Mouse (Mus musculus): ENCODE measurements around the gene Fam131b. TPM values are rescaled to one million over a fixed set of nuclear protein-coding genes. Genes with fewer than 3 reads are reported as not detected.
A peak's percentile ranks its signal among the peaks of the same experiment; 100 is the strongest.

Fam131b gene
- polyA plus RNA-seq, 1 experiment = 0.05 TPM

GRCm38 (mm10) chr6:42326509-42326908, 2.1 kb upstream of the Fam131b start:
- no peak for DNase-seq
- H3K4me3 ChIP-seq (ENCODE audit: insufficient read depth, low read depth, low read length) = no peak overlapping the region
- TF ChIP-seq CTCF (conservative IDR thresholded peaks at IDR 0.05; ENCODE audit: insufficient read depth, insufficient read length, low read depth, low read length) = no peak
- no peak for TF ChIP-seq POLR2A (IDR thresholded peaks at IDR 0.05; ENCODE audit: low read depth, low read length)
- 93% methylated on average over 3 of the region's 3 CpGs for WGBS
- no peaks in the 10 kb centered on the region for H3K36me3 ChIP-seq (ENCODE audit: control insufficient read depth, insufficient read depth, low read length)
- H3K4me1 ChIP-seq (ENCODE audit: control insufficient read depth, insufficient read depth, low read length) = no peaks in the 10 kb centered on the region
- peaks cover 2% of the 10 kb centered on the region; the same call in 1 of the 2 replicates for H3K27me3 ChIP-seq (replicated peaks; ENCODE audit: control insufficient read depth, insufficient read depth, low read length)
- H3K27ac ChIP-seq (ENCODE audit: insufficient read depth, low read depth, low read length) = no peak overlapping the region

GRCm38 (mm10) chr6:42325268-42325609, 796 bp upstream of the Fam131b start:
- Histone ChIP-seq H3K4me3 (ENCODE audit: insufficient read depth, low read depth, low read length) (no peak overlapping the region), H3K27me3 (replicated peaks; ENCODE audit: control insufficient read depth, insufficient read depth, low read length) (peaks cover 2% of the 10 kb centered on the region; the same call in 1 of the 2 replicates), H3K36me3 (ENCODE audit: control insufficient read depth, insufficient read depth, low read length) (no peaks in the 10 kb centered on the region), H3K4me1 (ENCODE audit: control insufficient read depth, insufficient read depth, low read length) (no peaks in the 10 kb centered on the region), H3K27ac (ENCODE audit: insufficient read depth, low read depth, low read length) (no peak overlapping the region)
- TF ChIP-seq CTCF (conservative IDR thresholded peaks at IDR 0.05; ENCODE audit: insufficient read depth, insufficient read length, low read depth, low read length) (peak; percentile 78), POLR2A (IDR thresholded peaks at IDR 0.05; ENCODE audit: low read depth, low read length) (no peak)
- WGBS = 9% methylated on average over 7 of the region's 7 CpGs
- peak; percentile 72 for DNase-seq

- Histone ChIP-seq H3K27ac (ENCODE audit: insufficient read depth, low read depth, low read length) (no peak overlapping the region), H3K4me3 (ENCODE audit: insufficient read depth, low read depth, low read length) (peak overlapping the region; percentile 44; the same call in 1 of the 2 replicates), H3K36me3 (ENCODE audit: control insufficient read depth, insufficient read depth, low read length) (no peaks in the 10 kb centered on the region), H3K27me3 (replicated peaks; ENCODE audit: control insufficient read depth, insufficient read depth, low read length) (peaks cover 2% of the 10 kb centered on the region; the same call in 1 of the 2 replicates), H3K4me1 (ENCODE audit: control insufficient read depth, insufficient read depth, low read length) (no peaks in the 10 kb centered on the region)
- no peak for TF ChIP-seq CTCF (conservative IDR thresholded peaks at IDR 0.05; ENCODE audit: insufficient read depth, insufficient read length, low read depth, low read length)
- no peak for TF ChIP-seq POLR2A (IDR thresholded peaks at IDR 0.05; ENCODE audit: low read depth, low read length)
- 2% methylated on average over 17 of the region's 32 CpGs for WGBS
- DNase-seq = no peak
Observed at GRCm38 (mm10) chr6:42324067-42324481, 369 bp downstream of the Fam131b start.

GRCm38 (mm10) chr6:42323371-42324066, 924 bp downstream of the Fam131b start:
- Histone ChIP-seq H3K36me3 (ENCODE audit: control insufficient read depth, insufficient read depth, low read length) (no peaks in the 10 kb centered on the region), H3K27me3 (replicated peaks; ENCODE audit: control insufficient read depth, insufficient read depth, low read length) (peaks cover 2% of the 10 kb centered on the region; the same call in 1 of the 2 replicates), H3K4me1 (ENCODE audit: control insufficient read depth, insufficient read depth, low read length) (no peaks in the 10 kb centered on the region), H3K27ac (ENCODE audit: insufficient read depth, low read depth, low read length) (no peak overlapping the region), H3K4me3 (ENCODE audit: insufficient read depth, low read depth, low read length) (peak overlapping the region; percentile 44; the same call in 1 of the 2 replicates)
- DNase-seq = no peak
- 5% methylated on average over 28 of the region's 28 CpGs for WGBS
- TF ChIP-seq POLR2A (IDR thresholded peaks at IDR 0.05; ENCODE audit: low read depth, low read length) = no peak
- TF ChIP-seq CTCF (conservative IDR thresholded peaks at IDR 0.05; ENCODE audit: insufficient read depth, insufficient read length, low read depth, low read length) = no peak

GRCm38 (mm10) chr6:42318293-42318692, 6.2 kb downstream of the Fam131b start:
- H3K36me3 ChIP-seq (ENCODE audit: control insufficient read depth, insufficient read depth, low read length) = no peaks in the 10 kb centered on the region
- H3K4me1 ChIP-seq (ENCODE audit: control insufficient read depth, insufficient read depth, low read length) = no peaks in the 10 kb centered on the region
- TF ChIP-seq POLR2A (IDR thresholded peaks at IDR 0.05; ENCODE audit: low read depth, low read length) (no peak), CTCF (conservative IDR thresholded peaks at IDR 0.05; ENCODE audit: insufficient read depth, insufficient read length, low read depth, low read length) (no peak)
- H3K27me3 ChIP-seq (replicated peaks; ENCODE audit: control insufficient read depth, insufficient read depth, low read length) = no peaks in the 10 kb centered on the region
- DNase-seq = no peak
- no peak overlapping the region for H3K4me3 ChIP-seq (ENCODE audit: insufficient read depth, low read depth, low read length)
- WGBS = 73% methylated on average over 4 of the region's 4 CpGs
- no peak overlapping the region for H3K27ac ChIP-seq (ENCODE audit: insufficient read depth, low read depth, low read length)

GRCm38 (mm10) chr6:42310427-42311053, 13.9 kb downstream of the Fam131b start:
- TF ChIP-seq POLR2A (IDR thresholded peaks at IDR 0.05; ENCODE audit: low read depth, low read length) (no peak), CTCF (conservative IDR thresholded peaks at IDR 0.05; ENCODE audit: insufficient read depth, insufficient read length, low read depth, low read length) (no peak)
- no peaks in the 10 kb centered on the region for H3K27me3 ChIP-seq (replicated peaks; ENCODE audit: control insufficient read depth, insufficient read depth, low read length)
- 87% methylated on average over 2 of the region's 2 CpGs for WGBS
- no peak overlapping the region for H3K4me3 ChIP-seq (ENCODE audit: insufficient read depth, low read depth, low read length)
- no peak for DNase-seq
- no peaks in the 10 kb centered on the region for H3K4me1 ChIP-seq (ENCODE audit: control insufficient read depth, insufficient read depth, low read length)
- no peak overlapping the region for H3K27ac ChIP-seq (ENCODE audit: insufficient read depth, low read depth, low read length)
- no peaks in the 10 kb centered on the region for H3K36me3 ChIP-seq (ENCODE audit: control insufficient read depth, insufficient read depth, low read length)

GRCm38 (mm10) chr6:42309816-42310378, 14.5 kb downstream of the Fam131b start:
- TF ChIP-seq CTCF (conservative IDR thresholded peaks at IDR 0.05; ENCODE audit: insufficient read depth, insufficient read length, low read depth, low read length) (peak; percentile 30; the same call in 1 of the 2 replicates), POLR2A (IDR thresholded peaks at IDR 0.05; ENCODE audit: low read depth, low read length) (no peak)
- no peaks in the 10 kb centered on the region for H3K27me3 ChIP-seq (replicated peaks; ENCODE audit: control insufficient read depth, insufficient read depth, low read length)
- 54% methylated on average over 8 of the region's 8 CpGs for WGBS
- no peaks in the 10 kb centered on the region for H3K4me1 ChIP-seq (ENCODE audit: control insufficient read depth, insufficient read depth, low read length)
- peak; percentile 6 for DNase-seq
- H3K36me3 ChIP-seq (ENCODE audit: control insufficient read depth, insufficient read depth, low read length) = no peaks in the 10 kb centered on the region
- no peak overlapping the region for H3K4me3 ChIP-seq (ENCODE audit: insufficient read depth, low read depth, low read length)
- no peak overlapping the region for H3K27ac ChIP-seq (ENCODE audit: insufficient read depth, low read depth, low read length)

Data from kidney, adult 2 months (tissue).